Mouse (Mus musculus): ENCODE measurements around the gene Ctse.
"Not testable (repeated sequence)": the region's sequence is repeated elsewhere in the genome, so short reads cannot be mapped to it uniquely, and the experiment has no call there.

Ctse gene

GRCm38 (mm10) chr1:131637791-131638540 is at the start of gene Ctse:
Gene Ctse (plus strand): TSS chr1:131638306.
- ATAC-seq (ENCODE audit: low TSS enrichment): no peak

GRCm38 (mm10) chr1:131598905-131599304 is 39.2 kb upstream of the Ctse start, which contains the start of gene Avpr1b:
Gene Avpr1b (plus strand): TSS chr1:131599239.
- no peak for ATAC-seq (ENCODE audit: low TSS enrichment)

GRCm38 (mm10) chr1:131600314-131600713 is 37.8 kb upstream of the Ctse start:
- no peak for ATAC-seq (ENCODE audit: low TSS enrichment)

GRCm38 (mm10) chr1:131606719-131607118 is 31.4 kb upstream of the Ctse start:
- no peak for ATAC-seq (ENCODE audit: low TSS enrichment)

GRCm38 (mm10) chr1:131612556-131613155 is 25.4 kb upstream of the Ctse start:
- ATAC-seq (ENCODE audit: low TSS enrichment): no peak

GRCm38 (mm10) chr1:131613361-131614133 is 24.6 kb upstream of the Ctse start:
- peak; percentile 73; the same call in 1 of the 2 replicates for ATAC-seq (ENCODE audit: low TSS enrichment)

GRCm38 (mm10) chr1:131614641-131615040 is 23.5 kb upstream of the Ctse start:
- no peak for ATAC-seq (ENCODE audit: low TSS enrichment)

GRCm38 (mm10) chr1:131616131-131616530 is 22.0 kb upstream of the Ctse start:
- ATAC-seq (ENCODE audit: low TSS enrichment): no peak

- no peak for ATAC-seq (ENCODE audit: low TSS enrichment)
These were observed 21.4 kb upstream of the Ctse start for GRCm38 (mm10) chr1:131616546-131617220.

- ATAC-seq (ENCODE audit: low TSS enrichment): no peak
These were observed 19.5 kb upstream of the Ctse start for GRCm38 (mm10) chr1:131618576-131618975.

GRCm38 (mm10) chr1:131619348-131619747 is 18.8 kb upstream of the Ctse start:
- no peak for ATAC-seq (ENCODE audit: low TSS enrichment)

- no peak for ATAC-seq (ENCODE audit: low TSS enrichment)
These were observed 14.5 kb upstream of the Ctse start for GRCm38 (mm10) chr1:131623644-131624043.

- no peak for ATAC-seq (ENCODE audit: low TSS enrichment)
These were observed 13.8 kb upstream of the Ctse start for GRCm38 (mm10) chr1:131624175-131624835.

- no peak for ATAC-seq (ENCODE audit: low TSS enrichment)
These were observed 11.9 kb upstream of the Ctse start for GRCm38 (mm10) chr1:131626200-131626599.

GRCm38 (mm10) chr1:131632216-131632615 is 5.9 kb upstream of the Ctse start:
- ATAC-seq (ENCODE audit: low TSS enrichment): not testable (repeated sequence)

GRCm38 (mm10) chr1:131634495-131634894 is 3.6 kb upstream of the Ctse start:
- ATAC-seq (ENCODE audit: low TSS enrichment): no peak

- no peak for ATAC-seq (ENCODE audit: low TSS enrichment)
These were observed 675 bp downstream of the Ctse start for GRCm38 (mm10) chr1:131638541-131639421.

- no peak for ATAC-seq (ENCODE audit: low TSS enrichment)
These were observed 2.0 kb downstream of the Ctse start for GRCm38 (mm10) chr1:131640062-131640461.

GRCm38 (mm10) chr1:131641565-131641964 is 3.5 kb downstream of the Ctse start:
- ATAC-seq (ENCODE audit: low TSS enrichment): no peak

GRCm38 (mm10) chr1:131642251-131642650 is 4.1 kb downstream of the Ctse start:
- no peak for ATAC-seq (ENCODE audit: low TSS enrichment)
